9 mouse cellular contexts compared by ENCODE assay signal in the genomic region with DNA sequence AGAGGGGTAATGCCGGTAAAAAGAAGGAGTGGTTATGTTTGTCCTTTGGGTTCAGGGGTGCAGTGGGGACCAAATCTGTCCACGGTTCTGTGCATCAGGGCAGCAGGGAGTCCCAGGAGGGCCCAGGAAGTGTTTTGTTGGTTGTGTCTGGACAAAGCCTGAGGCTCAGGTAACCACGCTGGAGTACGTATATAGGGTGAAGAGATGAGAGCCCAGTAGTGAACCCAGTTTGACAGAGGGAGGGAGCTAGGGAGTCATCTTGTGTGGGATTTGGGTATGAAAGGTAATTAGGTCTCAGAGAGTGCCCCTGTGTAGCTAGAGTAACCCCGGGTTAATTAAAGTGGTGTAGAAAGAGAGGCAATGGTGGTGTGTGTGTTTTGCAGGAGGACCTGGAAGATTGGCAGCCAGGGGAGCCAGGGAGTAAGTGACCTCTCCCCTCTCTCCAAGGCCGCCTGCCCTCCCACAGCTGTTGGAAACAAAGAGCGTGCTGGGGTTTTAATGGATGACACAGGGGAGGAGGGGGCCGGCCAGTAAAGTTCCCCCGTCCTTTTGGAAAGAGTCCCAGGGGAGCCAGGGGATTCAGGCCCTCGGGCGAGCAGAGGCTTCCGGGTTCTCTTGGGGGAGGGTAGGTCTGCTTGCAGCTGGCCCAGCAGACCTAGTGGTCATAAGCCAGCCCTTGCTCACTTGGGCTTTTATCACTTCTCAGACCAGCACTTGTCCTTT. TPM values are rescaled to one million over a fixed set of nuclear protein-coding genes. Genes with fewer than 3 reads are reported as not detected.
DNase-seq lines count a peak whose midpoint lies in the region; ATAC-seq and TF ChIP-seq lines count a peak whose summit lies in the region.
"Had no signal": no experiment of that assay in that cellular context is flagged by ENCODE, and none has a peak within 500 bp of the region (broad histone marks: within the 10 kb centered on the region; RNA-seq: fewer than 3 reads in every experiment).

No protein-coding gene starts in this region.

- no peaks in the 10 kb centered on the region for H3K36me3 ChIP-seq in heart, adult 2 months (ENCODE audit: control insufficient read depth, insufficient read depth, low read length)
- peaks cover 4% of the 10 kb centered on the region; the same call in 1 of the 2 replicates for H3K36me3 ChIP-seq in forebrain, embryonic 16.5 days (ENCODE audit: control insufficient read depth, insufficient read depth)
- no peaks in the 10 kb centered on the region for H3K36me3 ChIP-seq in stomach, embryonic 14.5 days (ENCODE audit: control insufficient read depth, insufficient read depth, low read length)
- no peaks in the 10 kb centered on the region for H3K36me3 ChIP-seq in thymus, adult 2 months (ENCODE audit: control insufficient read depth, insufficient read depth, low read length)

- H3K9me3 ChIP-seq in forebrain, embryonic 16.5 days (ENCODE audit: control insufficient read depth, low read length) = peaks cover 3% of the 10 kb centered on the region
- 0 out of 2 replicates have a peak, but pooled peaks cover 4% of the 10 kb centered on the region for H3K9me3 ChIP-seq in stomach, embryonic 14.5 days (ENCODE audit: control insufficient read depth, low read depth, low read length)

- intact Hi-C loops in heart, adult 2 months (cut with DNase I) = loop anchor here (5.0 kb wide), 2 partner anchors 76 to 96 kb away; a partner anchor contains a TSS

- H3K9ac ChIP-seq in heart, adult 2 months (ENCODE audit: low read depth, low read length) = no peak overlapping the region
- peak overlapping the region; percentile 100 for H3K9ac ChIP-seq in forebrain, embryonic 16.5 days (replicated peaks; ENCODE audit: low read depth, low read length)
- H3K9ac ChIP-seq in stomach, embryonic 14.5 days (replicated peaks; ENCODE audit: low read depth, low read length) = peak overlapping the region; percentile 92

- peak; percentile 3; the same call in 1 of the 2 replicates for TF ChIP-seq CTCF in heart, adult 2 months (IDR thresholded peaks at IDR 0.05)
- TF ChIP-seq CTCF in thymus, adult 2 months (IDR thresholded peaks at IDR 0.05; ENCODE audit: borderline replicate concordance, control insufficient read depth, extremely low read depth, insufficient read depth, low read length, poor library complexity) = no peak

- no peaks in the 10 kb centered on the region for H3K79me2 ChIP-seq in heart, adult 2 months (replicated peaks; ENCODE audit: control insufficient read depth, insufficient read depth, low read length)

- no peaks in the 10 kb centered on the region; the same call in 1 of the 2 replicates for H3K27me3 ChIP-seq in heart, adult 2 months (ENCODE audit: control insufficient read depth, insufficient read depth, low read length)
- H3K27me3 ChIP-seq in forebrain, embryonic 16.5 days (replicated peaks; ENCODE audit: control insufficient read depth, insufficient read depth, low read length) = no peaks in the 10 kb centered on the region
- H3K27me3 ChIP-seq in stomach, embryonic 14.5 days (ENCODE audit: control insufficient read depth, insufficient read depth, low read length) = no peaks in the 10 kb centered on the region
- H3K27me3 ChIP-seq in thymus, adult 2 months (ENCODE audit: control insufficient read depth, insufficient read depth, low read length) = no peaks in the 10 kb centered on the region; the same call in 1 of the 2 replicates

- peak overlapping the region; percentile 93 for H3K4me2 ChIP-seq in forebrain, embryonic 16.5 days (ENCODE audit: low read length)
- peak overlapping the region; percentile 69 for H3K4me2 ChIP-seq in stomach, embryonic 14.5 days (replicated peaks; ENCODE audit: low read depth, low read length)

- ATAC-seq in forebrain, embryonic 16.5 days = peak; percentile 18
- ATAC-seq in megakaryocyte, adult 5-6 weeks (ENCODE audit: poor library complexity, severe bottlenecking) = 0 out of 2 replicates have a peak, but pooled peaks have one; percentile 1
- peak; percentile 38; the same call in 1 of the 2 replicates for ATAC-seq in stomach, embryonic 14.5 days (ENCODE audit: insufficient number of reproducible peaks, insufficient read depth, low FRiP score, low read depth)

- TF ChIP-seq POLR2A in heart, adult 2 months (IDR thresholded peaks at IDR 0.05; ENCODE audit: insufficient read depth, low read depth, low read length) = no peak
- TF ChIP-seq POLR2A in thymus, adult 2 months (IDR thresholded peaks at IDR 0.05; ENCODE audit: control insufficient read depth, extremely low read depth, insufficient read depth, low read length, poor library complexity) = no peak

- H3K27ac ChIP-seq in heart, adult 2 months = no peak overlapping the region
- peak overlapping the region; percentile 96 for H3K27ac ChIP-seq in forebrain, embryonic 16.5 days (ENCODE audit: low read length)
- H3K27ac ChIP-seq in stomach, embryonic 14.5 days (ENCODE audit: low read length) = peak overlapping the region; percentile 94
- H3K27ac ChIP-seq in thymus, adult 2 months (ENCODE audit: control insufficient read depth, insufficient read depth, low read length) = no peak overlapping the region

- no peak for TF ChIP-seq EP300 in heart, adult 2 months (IDR thresholded peaks at IDR 0.05; ENCODE audit: insufficient read depth, low read depth, low read length)

- no peaks in the 10 kb centered on the region; the same call in 1 of the 2 replicates for H3K4me1 ChIP-seq in heart, adult 2 months (ENCODE audit: control insufficient read depth, insufficient read depth, low read length)
- peaks cover 17% of the 10 kb centered on the region for H3K4me1 ChIP-seq in forebrain, embryonic 16.5 days (replicated peaks; ENCODE audit: control insufficient read depth, insufficient read depth, low read length)
- no peaks in the 10 kb centered on the region; the same call in 1 of the 2 replicates for H3K4me1 ChIP-seq in stomach, embryonic 14.5 days (ENCODE audit: control insufficient read depth, insufficient read depth, low read length)
- H3K4me1 ChIP-seq in thymus, adult 2 months (replicated peaks; ENCODE audit: control insufficient read depth, insufficient read depth, low read length) = no peaks in the 10 kb centered on the region

- WGBS in heart, adult 2 months = 17% methylated on average over 12 of the region's 12 CpGs
- WGBS in forebrain, embryonic 16.5 days = 2% methylated on average over 12 of the region's 12 CpGs
- 1% methylated on average over 12 of the region's 12 CpGs for WGBS in stomach, embryonic 14.5 days
- WGBS in thymus, adult 2 months = 59% methylated on average over 12 of the region's 12 CpGs

- H3K4me3 ChIP-seq in heart, adult 2 months = no peak overlapping the region; the same call in none of the 2 replicates
- H3K4me3 ChIP-seq in forebrain, embryonic 16.5 days (replicated peaks; ENCODE audit: low read length) = peak overlapping the region; percentile 98
- H3K4me3 ChIP-seq in stomach, embryonic 14.5 days (ENCODE audit: low read depth, low read length) = peak overlapping the region; percentile 91
- no peak overlapping the region for H3K4me3 ChIP-seq in thymus, adult 2 months (ENCODE audit: control insufficient read depth, insufficient read depth, low read length)

- peak; percentile 4 to 30 for DNase-seq in heart, adult 2 months
- no peak for DNase-seq in heart, adult 9 months (ENCODE audit: low spot score in 2 of 2)
- DNase-seq in adipocyte (ENCODE audit: low spot score) = peak; percentile 61
- DNase-seq in kidney, postnatal 10 days = peak; percentile 66
- DNase-seq in thymus, adult 2 months = no peak

RNA-seq across cellular contexts. Expression of a gene that starts 1.3 kb away (rescaled TPM):
- 10 to 100 TPM; 11.1 to 11.7 TPM for total RNA-seq in heart, adult 2 months (2021)
- polyA plus RNA-seq in heart, adult 2 months (2012; rRNA removed) = 4.9 and 8.5 TPM in 2 replicates
- polyA plus RNA-seq in forebrain, embryonic 16.5 days (2015; fragmentation: Nextera tagmentation; extraction: Ambion mirVana) = 205 and 213 TPM in 2 replicates
- total RNA-seq in megakaryocyte, adult 5-6 weeks (2015) = 0.09 and 0.41 TPM in 2 replicates
- 0.37 and 0.40 TPM in 2 replicates for total RNA-seq in megakaryocyte, adult 5-6 weeks (2017)
- polyA plus RNA-seq in stomach, embryonic 14.5 days (2014; fragmentation: Nextera tagmentation; extraction: Ambion mirVana) = 35.8 and 46.2 TPM in 2 replicates
- polyA plus RNA-seq in thymus, adult 2 months (2012; rRNA removed) = 1.2 and 1.3 TPM in 2 replicates
- polyA plus RNA-seq: liver, adult 2 months had no signal

RNA-seq across cellular contexts. Expression of a gene that starts 46.5 kb away (rescaled TPM):
- total RNA-seq in heart, adult 2 months (2021) = 10 to 100 TPM; 18.9 to 21.8 TPM
- polyA plus RNA-seq in heart, adult 2 months (2012; rRNA removed) = 9.5 and 15.0 TPM in 2 replicates
- 38.6 and 45.5 TPM in 2 replicates for polyA plus RNA-seq in forebrain, embryonic 16.5 days (2015; fragmentation: Nextera tagmentation; extraction: Ambion mirVana)
- 22.9 and 31.8 TPM in 2 replicates for total RNA-seq in megakaryocyte, adult 5-6 weeks (2015)
- 32.1 and 37.4 TPM in 2 replicates for total RNA-seq in megakaryocyte, adult 5-6 weeks (2017)
- polyA plus RNA-seq in stomach, embryonic 14.5 days (2014; fragmentation: Nextera tagmentation; extraction: Ambion mirVana) = 24.6 and 24.8 TPM in 2 replicates
- polyA plus RNA-seq in thymus, adult 2 months (2012; rRNA removed) = 1.2 and 1.7 TPM in 2 replicates

Comparison
In these comparisons a context has a peak if more than half of its experiments do, and no peak if none do; other contexts are left out.
1. DNase-seq: peak in heart, adult 2 months (2 of 2), adipocyte (single experiment) and kidney, postnatal 10 days (single experiment); none in heart, adult 9 months (0 of 2) and thymus, adult 2 months (single experiment).
2. H3K27ac ChIP-seq: peak in forebrain, embryonic 16.5 days (single experiment) and stomach, embryonic 14.5 days (single experiment); none in heart, adult 2 months (single experiment) and thymus, adult 2 months (single experiment).
3. H3K4me3 ChIP-seq: peak in forebrain, embryonic 16.5 days (single experiment) and stomach, embryonic 14.5 days (single experiment); none in heart, adult 2 months (single experiment) and thymus, adult 2 months (single experiment).
4. Peak in every context shown above with its lines, with median percentiles within 50 percentile points of each other: ATAC-seq.